Mouse (Mus musculus) megakaryocyte-erythroid progenitor cell, adult 5-6 weeks (primary cell): ENCODE measurements around the gene Spata6. TPM values are rescaled to one million over a fixed set of nuclear protein-coding genes. Genes with fewer than 3 reads are reported as not detected.

Experiments
- ATAC-seq: replicated peaks from 2 replicates; pipeline ENCODE4 v1.8.0; 2016; ENCODE audit warnings: mild to moderate bottlenecking, inconsistent platforms; ENCODE audit not compliant: severe bottlenecking, poor library complexity, low FRiP score, low TSS enrichment
- total RNA-seq, 2 experiments: library from RNA; stranded (forward) in 1 of 2; stranded (reverse) in 1 of 2; fragments of 200-1000, 215-1000 nt in 1 of 2; fragments of >200 nt in 1 of 2; fragmentation: Nextera tagmentation in 1 of 2; gene quantifications; 2 replicates each; pipeline ENCODE4 v1.2.3; 2014 to 2017

Spata6 gene
- total RNA-seq, 2 experiments from 2014 or later, result 6.3 to 9.5 TPM

GRCm38 (mm10) chr4:111803164-111803563, 83.4 kb downstream of the Spata6 start:
- ATAC-seq, result no peak

GRCm38 (mm10) chr4:111817478-111817877, 97.7 kb downstream of the Spata6 start:
- ATAC-seq, result no peak

- no peak for ATAC-seq
Measured at GRCm38 (mm10) chr4:111838882-111839281, 119.1 kb downstream of the Spata6 start.

GRCm38 (mm10) chr4:111852626-111853025, 132.8 kb downstream of the Spata6 start:
- no peak for ATAC-seq

GRCm38 (mm10) chr4:111866701-111867100, 146.9 kb downstream of the Spata6 start:
- no peak for ATAC-seq

- no peak for ATAC-seq
Measured at GRCm38 (mm10) chr4:111867743-111868401, 148.1 kb downstream of the Spata6 start.

Other genes with a start within 250 kb of the Spata6 start
- gene Slc5a9, start 182.9 kb downstream of the Spata6 start, total RNA-seq (2014; fragmentation: Nextera tagmentation), result not detected in 2 replicates
- gene Slc5a9, start 182.9 kb downstream of the Spata6 start, total RNA-seq (2017), result not detected in 2 replicates
- gene Skint8, start 199.4 kb downstream of the Spata6 start, total RNA-seq (2014; fragmentation: Nextera tagmentation), result not detected in 2 replicates
- gene Skint8, start 199.4 kb downstream of the Spata6 start, total RNA-seq (2017), result not detected in 2 replicates